Mouse (Mus musculus): ENCODE data around the gene Tgfbr2. TPM values are rescaled to one million over a fixed set of nuclear protein-coding genes. Genes with fewer than 3 reads are reported as not detected.
A peak's percentile ranks its signal among the peaks of the same experiment; 100 is the strongest.

The Tgfbr2 gene
- polyA plus RNA-seq, 1 experiment from 2014 or later, result 9.4 TPM

GRCm38 (mm10) chr9:116138595-116139134 is 36.5 kb downstream of the Tgfbr2 start:
- Histone ChIP-seq H3K4me1 (peaks cover 21% of the 10 kb centered on the region), H3K9me3 (no peaks in the 10 kb centered on the region), H3K27ac (no peak overlapping the region; the same call in 1 of the 2 replicates), H3K27me3 (ENCODE audit: insufficient read depth, poor library complexity, severe bottlenecking) (no peaks in the 10 kb centered on the region), H3K36me3 (no peaks in the 10 kb centered on the region), H3K4me3 (no peak overlapping the region)
- 81% methylated on average over 11 of the region's 11 CpGs for WGBS
- DNase-seq (ENCODE audit: low spot score), result no peak

- Histone ChIP-seq H3K27me3 (ENCODE audit: insufficient read depth, poor library complexity, severe bottlenecking) (no peaks in the 10 kb centered on the region), H3K9me3 (no peaks in the 10 kb centered on the region), H3K4me3 (no peak overlapping the region), H3K4me1 (peaks cover 31% of the 10 kb centered on the region), H3K27ac (no peak overlapping the region), H3K36me3 (no peaks in the 10 kb centered on the region)
- DNase-seq (ENCODE audit: low spot score), result no peak
- WGBS, result 79% methylated on average over 3 of the region's 3 CpGs
These were observed 37.5 kb downstream of the Tgfbr2 start for GRCm38 (mm10) chr9:116137645-116138044.

- no peak overlapping the region for H3K4me3 ChIP-seq
- H3K36me3 ChIP-seq, result no peaks in the 10 kb centered on the region
- H3K9me3 ChIP-seq, result no peaks in the 10 kb centered on the region
- peaks cover 36% of the 10 kb centered on the region for H3K4me1 ChIP-seq
- WGBS, result 77% methylated on average over 5 of the region's 5 CpGs
- no peaks in the 10 kb centered on the region for H3K27me3 ChIP-seq (ENCODE audit: insufficient read depth, poor library complexity, severe bottlenecking)
- H3K27ac ChIP-seq, result no peak overlapping the region
- DNase-seq (ENCODE audit: low spot score), result no peak
These were observed 38.3 kb downstream of the Tgfbr2 start for GRCm38 (mm10) chr9:116136811-116137210.

- Histone ChIP-seq H3K9me3 (no peaks in the 10 kb centered on the region), H3K36me3 (no peaks in the 10 kb centered on the region), H3K27ac (no peak overlapping the region), H3K4me1 (peaks cover 36% of the 10 kb centered on the region), H3K4me3 (no peak overlapping the region), H3K27me3 (ENCODE audit: insufficient read depth, poor library complexity, severe bottlenecking) (no peaks in the 10 kb centered on the region)
- WGBS, result 69% methylated on average over 6 of the region's 6 CpGs
- DNase-seq (ENCODE audit: low spot score), result no peak
These were observed 39.0 kb downstream of the Tgfbr2 start for GRCm38 (mm10) chr9:116136146-116136545.

GRCm38 (mm10) chr9:116134488-116134887 is 40.7 kb downstream of the Tgfbr2 start:
- DNase-seq (ENCODE audit: low spot score), result no peak
- Histone ChIP-seq H3K9me3 (no peaks in the 10 kb centered on the region), H3K36me3 (peaks cover 11% of the 10 kb centered on the region; the same call in 1 of the 2 replicates), H3K4me1 (peaks cover 36% of the 10 kb centered on the region), H3K27me3 (ENCODE audit: insufficient read depth, poor library complexity, severe bottlenecking) (no peaks in the 10 kb centered on the region), H3K4me3 (peak overlapping the region; percentile 15; the same call in 1 of the 2 replicates), H3K27ac (no peak overlapping the region)
- WGBS, result 78% methylated on average over 2 of the region's 2 CpGs

- Histone ChIP-seq H3K4me3 (no peak overlapping the region), H3K27ac (no peak overlapping the region), H3K4me1 (peaks cover 36% of the 10 kb centered on the region), H3K36me3 (peaks cover 14% of the 10 kb centered on the region; the same call in 1 of the 2 replicates), H3K27me3 (ENCODE audit: insufficient read depth, poor library complexity, severe bottlenecking) (no peaks in the 10 kb centered on the region), H3K9me3 (no peaks in the 10 kb centered on the region)
- no peak for DNase-seq (ENCODE audit: low spot score)
- 61% methylated on average over 6 of the region's 6 CpGs for WGBS
These were observed 41.7 kb downstream of the Tgfbr2 start for GRCm38 (mm10) chr9:116133312-116133980.

GRCm38 (mm10) chr9:116128886-116129285 is 46.3 kb downstream of the Tgfbr2 start:
- 80% methylated on average over 3 of the region's 3 CpGs for WGBS
- peaks cover 19% of the 10 kb centered on the region; the same call in 1 of the 2 replicates for H3K4me1 ChIP-seq
- no peaks in the 10 kb centered on the region for H3K27me3 ChIP-seq (ENCODE audit: insufficient read depth, poor library complexity, severe bottlenecking)
- no peak overlapping the region for H3K4me3 ChIP-seq
- no peak for DNase-seq (ENCODE audit: low spot score)
- no peak overlapping the region for H3K27ac ChIP-seq
- no peaks in the 10 kb centered on the region for H3K9me3 ChIP-seq
- H3K36me3 ChIP-seq, result peaks cover 27% of the 10 kb centered on the region; the same call in 1 of the 2 replicates

GRCm38 (mm10) chr9:116128311-116128710 is 46.8 kb downstream of the Tgfbr2 start:
- Histone ChIP-seq H3K36me3 (peaks cover 27% of the 10 kb centered on the region; the same call in 1 of the 2 replicates), H3K9me3 (no peaks in the 10 kb centered on the region), H3K4me3 (no peak overlapping the region), H3K27ac (no peak overlapping the region), H3K4me1 (peaks cover 18% of the 10 kb centered on the region), H3K27me3 (ENCODE audit: insufficient read depth, poor library complexity, severe bottlenecking) (no peaks in the 10 kb centered on the region)
- DNase-seq (ENCODE audit: low spot score), result no peak
- WGBS, result 80% methylated on average over 2 of the region's 2 CpGs

- Histone ChIP-seq H3K4me3 (no peak overlapping the region), H3K27ac (no peak overlapping the region), H3K4me1 (peaks cover 16% of the 10 kb centered on the region), H3K9me3 (no peaks in the 10 kb centered on the region), H3K36me3 (peaks cover 29% of the 10 kb centered on the region; the same call in 1 of the 2 replicates), H3K27me3 (ENCODE audit: insufficient read depth, poor library complexity, severe bottlenecking) (no peaks in the 10 kb centered on the region)
- no peak for DNase-seq (ENCODE audit: low spot score)
- 71% methylated on average over 4 of the region's 4 CpGs for WGBS
These were observed 48.7 kb downstream of the Tgfbr2 start for GRCm38 (mm10) chr9:116126494-116126893.

- peaks cover 18% of the 10 kb centered on the region; the same call in 1 of the 2 replicates for H3K36me3 ChIP-seq
- DNase-seq (ENCODE audit: low spot score), result no peak
These were observed 52.1 kb downstream of the Tgfbr2 start for GRCm38 (mm10) chr9:116122969-116123589.

GRCm38 (mm10) chr9:116122544-116122943 is 52.6 kb downstream of the Tgfbr2 start:
- DNase-seq (ENCODE audit: low spot score), result no peak

More at GRCm38 (mm10) chr9:116122969-116123589, 52.1 kb downstream of the Tgfbr2 start:
- Histone ChIP-seq H3K9me3 (no peaks in the 10 kb centered on the region), H3K27me3 (ENCODE audit: insufficient read depth, poor library complexity, severe bottlenecking) (no peaks in the 10 kb centered on the region), H3K4me1 (peaks cover 28% of the 10 kb centered on the region), H3K27ac (peak overlapping the region; percentile 59), H3K4me3 (no peak overlapping the region)
- WGBS, result 62% methylated on average over 9 of the region's 9 CpGs

GRCm38 (mm10) chr9:116121472-116121871 is 53.7 kb downstream of the Tgfbr2 start:
- H3K27ac ChIP-seq, result peak overlapping the region; percentile 67; the same call in 1 of the 2 replicates
- no peak for DNase-seq (ENCODE audit: low spot score)
- peaks cover 15% of the 10 kb centered on the region; the same call in 1 of the 2 replicates for H3K36me3 ChIP-seq

More at GRCm38 (mm10) chr9:116122544-116122943, 52.6 kb downstream of the Tgfbr2 start:
- Histone ChIP-seq H3K36me3 (peaks cover 18% of the 10 kb centered on the region; the same call in 1 of the 2 replicates), H3K4me1 (peaks cover 28% of the 10 kb centered on the region), H3K27ac (peak overlapping the region; percentile 59), H3K4me3 (no peak overlapping the region), H3K9me3 (no peaks in the 10 kb centered on the region), H3K27me3 (ENCODE audit: insufficient read depth, poor library complexity, severe bottlenecking) (no peaks in the 10 kb centered on the region)
- 75% methylated on average over 6 of the region's 6 CpGs for WGBS

GRCm38 (mm10) chr9:116119990-116120389 is 55.2 kb downstream of the Tgfbr2 start:
- Histone ChIP-seq H3K27ac (no peak overlapping the region; the same call in 1 of the 2 replicates), H3K27me3 (ENCODE audit: insufficient read depth, poor library complexity, severe bottlenecking) (no peaks in the 10 kb centered on the region), H3K4me1 (peaks cover 23% of the 10 kb centered on the region), H3K9me3 (no peaks in the 10 kb centered on the region), H3K4me3 (no peak overlapping the region), H3K36me3 (peaks cover 10% of the 10 kb centered on the region; the same call in 1 of the 2 replicates)
- 49% methylated on average over 7 of the region's 7 CpGs for WGBS
- DNase-seq (ENCODE audit: low spot score), result no peak

More at GRCm38 (mm10) chr9:116121472-116121871, 53.7 kb downstream of the Tgfbr2 start:
- 89% methylated on average over 7 of the region's 7 CpGs for WGBS
- Histone ChIP-seq H3K27me3 (ENCODE audit: insufficient read depth, poor library complexity, severe bottlenecking) (no peaks in the 10 kb centered on the region), H3K4me1 (peaks cover 28% of the 10 kb centered on the region), H3K4me3 (no peak overlapping the region), H3K9me3 (no peaks in the 10 kb centered on the region)

All from heart, embryonic 10.5 days (tissue).